Mouse (Mus musculus) E14TG2a.4 (cell line): ENCODE data around the gene Hoxa13.

Experiments used
- CTCF ChIP-seq: conservative IDR thresholded peaks from 2 replicates; pipeline ENCODE4 v1.5.1; 2014; ENCODE audit warnings: low read length
- NANOG ChIP-seq: IDR thresholded peaks from 2 replicates; pipeline ENCODE4 v1.6.1; 2014; ENCODE audit warnings: borderline replicate concordance, low read length, mixed read lengths

DNA sequence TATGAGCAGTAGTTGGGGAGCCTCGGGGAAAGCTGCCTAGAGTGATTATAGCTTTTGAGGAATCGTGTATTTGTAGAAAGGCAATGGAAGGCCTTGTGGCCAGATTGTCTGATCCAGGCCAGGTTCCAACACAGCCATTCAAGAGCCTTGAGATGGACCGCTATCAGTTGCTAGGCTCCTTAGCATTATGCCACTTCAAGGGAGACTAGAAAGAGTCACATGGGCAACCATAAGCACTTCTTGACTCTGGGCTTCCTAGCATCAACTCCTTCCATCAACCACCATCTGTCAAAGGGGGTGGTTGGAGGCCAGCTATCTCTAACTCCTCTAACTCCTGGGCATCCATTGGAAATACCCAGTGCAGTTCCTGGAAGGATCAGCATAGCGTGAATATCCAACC lies 10.9 kb downstream of the Hoxa13 start:
- no peak for TF ChIP-seq CTCF
- no peak for TF ChIP-seq NANOG
